Mouse (Mus musculus) cortical plate, adult 2 months (tissue): ENCODE measurements around the gene Med13l. TPM values are rescaled to one million over a fixed set of nuclear protein-coding genes. Genes with fewer than 3 reads are reported as not detected.

Source experiments
- H3K27ac ChIP-seq: fragments of 200-500 bp; 2 replicates; pipeline ENCODE4 v1.5.1; 2012; ENCODE audit warnings: low read length, control low read depth, inconsistent platforms; ENCODE audit not compliant: insufficient read depth
- H3K4me1 ChIP-seq: fragments of 200-500 bp; 2 replicates; pipeline ENCODE4 v1.6.1; 2011; ENCODE audit warnings: low read length; ENCODE audit not compliant: control insufficient read depth, insufficient read depth
- H3K4me3 ChIP-seq: fragments of 200-500 bp; 2 replicates; pipeline ENCODE4 v1.5.1; 2011; ENCODE audit warnings: mild to moderate bottlenecking, low read length, control low read depth; ENCODE audit not compliant: insufficient read depth
- CTCF ChIP-seq: fragments of 200-500 bp; IDR thresholded peaks from 2 replicates; pipeline ENCODE4 v1.5.1; 2011; ENCODE audit warnings: mild to moderate bottlenecking, control low read depth, low read length; ENCODE audit not compliant: insufficient read depth; ENCODE audit errors: extremely low read depth
- POLR2A ChIP-seq: fragments of 200-500 bp; IDR thresholded peaks from 2 replicates; pipeline ENCODE4 v1.6.1; 2011; ENCODE audit warnings: mild to moderate bottlenecking, low read length, control low read depth; ENCODE audit not compliant: insufficient read depth; ENCODE audit errors: extremely low read depth
- polyA plus RNA-seq: library from polyadenylated mRNA; depleted of rRNA; stranded (reverse); fragments of >200 nt; gene quantifications from 2 replicates; pipeline ENCODE4 v1.2.3, GENCODE M21; 2012; rRNA removed

Med13l gene
- 29.9 and 31.9 TPM in 2 replicates for polyA plus RNA-seq

GRCm38 (mm10) chr5:118560385-118561085, at the start of gene Med13l:
Med13l (plus strand) TSS chr5:118560679.
- peak within 1 kb of the TSS; percentile 95 for H3K27ac ChIP-seq
- no peak for TF ChIP-seq CTCF
- no peak for TF ChIP-seq POLR2A
- H3K4me3 ChIP-seq, result peak within 1 kb of the TSS; percentile 62
- peaks cover 10% of the 10 kb centered on the region for H3K4me1 ChIP-seq

GRCm38 (mm10) chr5:118510969-118511368, 49.5 kb upstream of the Med13l start:
- H3K4me3 ChIP-seq, result no peak overlapping the region
- no peak for TF ChIP-seq CTCF
- no peak for TF ChIP-seq POLR2A
- H3K27ac ChIP-seq, result no peak overlapping the region
- peaks cover 5% of the 10 kb centered on the region; the same call in 1 of the 2 replicates for H3K4me1 ChIP-seq

- Histone ChIP-seq H3K4me3 (no peak overlapping the region), H3K4me1 (peaks cover 5% of the 10 kb centered on the region; the same call in 1 of the 2 replicates), H3K27ac (no peak overlapping the region)
- TF ChIP-seq POLR2A (no peak), CTCF (no peak)
These were observed 47.5 kb upstream of the Med13l start for GRCm38 (mm10) chr5:118513005-118513404.

- H3K27ac ChIP-seq, result peak overlapping the region; percentile 85
- no peak for TF ChIP-seq CTCF
- 0 out of 2 replicates have a peak, but pooled peaks have one; percentile 9 for TF ChIP-seq POLR2A
- peak overlapping the region; percentile 40 for H3K4me3 ChIP-seq
- H3K4me1 ChIP-seq, result peaks cover 5% of the 10 kb centered on the region; the same call in 1 of the 2 replicates
These were observed 46.6 kb upstream of the Med13l start for GRCm38 (mm10) chr5:118513629-118514526.

GRCm38 (mm10) chr5:118514527-118514831, 46.0 kb upstream of the Med13l start:
- Histone ChIP-seq H3K4me3 (peak overlapping the region; percentile 40), H3K4me1 (peaks cover 5% of the 10 kb centered on the region; the same call in 1 of the 2 replicates), H3K27ac (peak overlapping the region; percentile 85)
- TF ChIP-seq POLR2A, result no peak
- TF ChIP-seq CTCF, result no peak

- peak overlapping the region; percentile 40 for H3K4me3 ChIP-seq
- H3K27ac ChIP-seq, result peak overlapping the region; percentile 85
These were observed 45.6 kb upstream of the Med13l start for GRCm38 (mm10) chr5:118514842-118515241.

GRCm38 (mm10) chr5:118515280-118515721, 45.2 kb upstream of the Med13l start:
- Histone ChIP-seq H3K27ac (peak overlapping the region; percentile 85; the same call in 1 of the 2 replicates), H3K4me1 (peaks cover 5% of the 10 kb centered on the region; the same call in 1 of the 2 replicates), H3K4me3 (no peak overlapping the region)
- TF ChIP-seq POLR2A, result no peak
- no peak for TF ChIP-seq CTCF

More at GRCm38 (mm10) chr5:118514842-118515241, 45.6 kb upstream of the Med13l start:
- TF ChIP-seq POLR2A (no peak), CTCF (no peak)
- H3K4me1 ChIP-seq, result peaks cover 5% of the 10 kb centered on the region; the same call in 1 of the 2 replicates

GRCm38 (mm10) chr5:118516066-118516465, 44.4 kb upstream of the Med13l start:
- Histone ChIP-seq H3K4me1 (peaks cover 5% of the 10 kb centered on the region; the same call in 1 of the 2 replicates), H3K4me3 (no peak overlapping the region), H3K27ac (no peak overlapping the region)
- no peak for TF ChIP-seq CTCF

GRCm38 (mm10) chr5:118516470-118516869, 44.0 kb upstream of the Med13l start:
- peaks cover 5% of the 10 kb centered on the region; the same call in 1 of the 2 replicates for H3K4me1 ChIP-seq
- H3K4me3 ChIP-seq, result no peak overlapping the region
- H3K27ac ChIP-seq, result no peak overlapping the region
- TF ChIP-seq CTCF, result no peak
- TF ChIP-seq POLR2A, result no peak

GRCm38 (mm10) chr5:118520457-118520856, 40.0 kb upstream of the Med13l start:
- TF ChIP-seq CTCF (no peak), POLR2A (no peak)
- H3K4me1 ChIP-seq, result peaks cover 1% of the 10 kb centered on the region; the same call in 1 of the 2 replicates
- H3K4me3 ChIP-seq, result no peak overlapping the region
- no peak overlapping the region for H3K27ac ChIP-seq
